Mouse (Mus musculus) thymus, adult 2 months (tissue): ENCODE measurements around the gene Mapkap1.

Source experiments
- CTCF ChIP-seq: fragments of 200-500 bp; IDR thresholded peaks from 2 replicates; pipeline ENCODE4 v1.5.1; 2012; ENCODE audit warnings: mild to moderate bottlenecking, control low read depth, low read length, moderate library complexity, borderline replicate concordance; ENCODE audit not compliant: control insufficient read depth, poor library complexity, insufficient read depth; ENCODE audit errors: extremely low read depth
- POLR2A ChIP-seq: fragments of 200-500 bp; IDR thresholded peaks from 2 replicates; pipeline ENCODE4 v1.6.1; 2012; ENCODE audit warnings: mild to moderate bottlenecking, low read length, control low read depth, moderate library complexity; ENCODE audit not compliant: control insufficient read depth, poor library complexity, insufficient read depth; ENCODE audit errors: extremely low read depth

GRCm38 (mm10) chr2:34605040-34605439, 198.5 kb downstream of the Mapkap1 start:
- no peak for TF ChIP-seq POLR2A
- TF ChIP-seq CTCF = no peak
